Mouse (Mus musculus): ENCODE data around the gene Capn2. TPM values are rescaled to one million over a fixed set of nuclear protein-coding genes. Genes with fewer than 3 reads are reported as not detected.
A peak's percentile ranks its signal among the peaks of the same experiment; 100 is the strongest.

The Capn2 gene
- polyA plus RNA-seq, 1 experiment, result 148 TPM

GRCm38 (mm10) chr1:182561945-182562514 lies 44.6 kb upstream of the Capn2 start:
- Histone ChIP-seq H3K27me3 (ENCODE audit: control insufficient read depth, insufficient read depth, insufficient read length) (no peaks in the 10 kb centered on the region), H3K79me2 (ENCODE audit: control insufficient read depth, insufficient read depth) (no peaks in the 10 kb centered on the region), H3ac (ENCODE audit: control insufficient read depth, insufficient read length) (no peak overlapping the region), H3K36me3 (ENCODE audit: control insufficient read depth, insufficient read depth) (no peaks in the 10 kb centered on the region), H3K4me2 (ENCODE audit: low read depth) (no peak overlapping the region), H3K4me3 (no peak overlapping the region)
- no peak for TF ChIP-seq MYOD1 (IDR thresholded peaks at IDR 0.05; ENCODE audit: control insufficient read depth in 1 of 3, insufficient read length in 2 of 3, low read depth in 2 of 3)
- TF ChIP-seq POLR2A (IDR thresholded peaks at IDR 0.05; ENCODE audit: insufficient read length, low read depth), result no peak
- TF ChIP-seq POLR2AphosphoS2 (IDR thresholded peaks at IDR 0.05; ENCODE audit: insufficient read length, low read depth), result no peak
- TF ChIP-seq CEBPB (IDR thresholded peaks at IDR 0.05; ENCODE audit: insufficient read depth, poor library complexity, severe bottlenecking), result no peak
- TF ChIP-seq E2F4 (IDR thresholded peaks at IDR 0.05; ENCODE audit: insufficient read depth), result no peak
- no peak for TF ChIP-seq SRF (IDR thresholded peaks at IDR 0.05; ENCODE audit: control insufficient read depth, insufficient read length, low read depth)
- no peak for TF ChIP-seq USF1 (IDR thresholded peaks at IDR 0.05; ENCODE audit: low read depth)
- no peak for TF ChIP-seq TCF3 (IDR thresholded peaks at IDR 0.05; ENCODE audit: insufficient read length, low read depth)

- no peak overlapping the region for H3ac ChIP-seq (ENCODE audit: control insufficient read depth, insufficient read length)
- TF ChIP-seq POLR2AphosphoS2 (IDR thresholded peaks at IDR 0.05; ENCODE audit: insufficient read length, low read depth) (no peak), REST (IDR thresholded peaks at IDR 0.05; ENCODE audit: insufficient read depth, insufficient read length) (no peak), MYOG (IDR thresholded peaks at IDR 0.05; ENCODE audit: control insufficient read depth in 1 of 3, insufficient read depth in 1 of 3, insufficient read length in 2 of 3, low read depth in 2 of 3) (no peak), USF1 (IDR thresholded peaks at IDR 0.05; ENCODE audit: low read depth) (no peak), CEBPB (IDR thresholded peaks at IDR 0.05; ENCODE audit: insufficient read depth, poor library complexity, severe bottlenecking) (no peak), TCF12 (IDR thresholded peaks at IDR 0.05; ENCODE audit: insufficient read depth, poor library complexity, severe bottlenecking) (no peak), MYOD1 (IDR thresholded peaks at IDR 0.05; ENCODE audit: control insufficient read depth in 1 of 3, insufficient read length in 2 of 3, low read depth in 2 of 3) (no peak), SRF (IDR thresholded peaks at IDR 0.05; ENCODE audit: control insufficient read depth, insufficient read length, low read depth) (no peak), E2F4 (IDR thresholded peaks at IDR 0.05; ENCODE audit: insufficient read depth) (no peak), MAX (IDR thresholded peaks at IDR 0.05; ENCODE audit: low read depth) (no peak), POLR2A (IDR thresholded peaks at IDR 0.05; ENCODE audit: insufficient read length, low read depth) (no peak), TCF3 (IDR thresholded peaks at IDR 0.05; ENCODE audit: insufficient read length, low read depth) (no peak)
- H3K27me3 ChIP-seq (ENCODE audit: control insufficient read depth, insufficient read depth, insufficient read length), result no peaks in the 10 kb centered on the region
- no peaks in the 10 kb centered on the region for H3K36me3 ChIP-seq (ENCODE audit: control insufficient read depth, insufficient read depth)
- peak overlapping the region; percentile 39 for H3K4me2 ChIP-seq (ENCODE audit: low read depth)
- H3K79me2 ChIP-seq (ENCODE audit: control insufficient read depth, insufficient read depth), result no peaks in the 10 kb centered on the region
- no peak overlapping the region for H3K4me3 ChIP-seq
Measured at GRCm38 (mm10) chr1:182560390-182561098, 43.1 kb upstream of the Capn2 start.

- Histone ChIP-seq H3K27me3 (ENCODE audit: control insufficient read depth, insufficient read depth, insufficient read length) (no peaks in the 10 kb centered on the region), H3ac (ENCODE audit: control insufficient read depth, insufficient read length) (no peak overlapping the region), H3K36me3 (ENCODE audit: control insufficient read depth, insufficient read depth) (no peaks in the 10 kb centered on the region), H3K79me2 (ENCODE audit: control insufficient read depth, insufficient read depth) (no peaks in the 10 kb centered on the region), H3K4me3 (no peak overlapping the region), H3K4me2 (ENCODE audit: low read depth) (no peak overlapping the region)
- TF ChIP-seq MYOG (IDR thresholded peaks at IDR 0.05; ENCODE audit: control insufficient read depth in 1 of 3, insufficient read depth in 1 of 3, insufficient read length in 2 of 3, low read depth in 2 of 3), result no peak
- no peak for TF ChIP-seq REST (IDR thresholded peaks at IDR 0.05; ENCODE audit: insufficient read depth, insufficient read length)
- no peak for TF ChIP-seq USF1 (IDR thresholded peaks at IDR 0.05; ENCODE audit: low read depth)
- no peak for TF ChIP-seq POLR2AphosphoS2 (IDR thresholded peaks at IDR 0.05; ENCODE audit: insufficient read length, low read depth)
- no peak for TF ChIP-seq CEBPB (IDR thresholded peaks at IDR 0.05; ENCODE audit: insufficient read depth, poor library complexity, severe bottlenecking)
Measured at GRCm38 (mm10) chr1:182559530-182559929, 42.1 kb upstream of the Capn2 start.

GRCm38 (mm10) chr1:182558271-182558670 lies 40.9 kb upstream of the Capn2 start:
- H3K4me2 ChIP-seq (ENCODE audit: low read depth), result no peak overlapping the region
- H3ac ChIP-seq (ENCODE audit: control insufficient read depth, insufficient read length), result no peak overlapping the region
- no peaks in the 10 kb centered on the region for H3K79me2 ChIP-seq (ENCODE audit: control insufficient read depth, insufficient read depth)
- no peaks in the 10 kb centered on the region for H3K27me3 ChIP-seq (ENCODE audit: control insufficient read depth, insufficient read depth, insufficient read length)
- no peak for TF ChIP-seq E2F4 (IDR thresholded peaks at IDR 0.05; ENCODE audit: insufficient read depth)
- no peak for TF ChIP-seq TCF3 (IDR thresholded peaks at IDR 0.05; ENCODE audit: insufficient read length, low read depth)
- TF ChIP-seq POLR2AphosphoS2 (IDR thresholded peaks at IDR 0.05; ENCODE audit: insufficient read length, low read depth), result no peak
- TF ChIP-seq TCF12 (IDR thresholded peaks at IDR 0.05; ENCODE audit: insufficient read depth, poor library complexity, severe bottlenecking), result no peak
- no peak for TF ChIP-seq MYOG (IDR thresholded peaks at IDR 0.05; ENCODE audit: control insufficient read depth in 1 of 3, insufficient read depth in 1 of 3, insufficient read length in 2 of 3, low read depth in 2 of 3)
- no peak for TF ChIP-seq MYOD1 (IDR thresholded peaks at IDR 0.05; ENCODE audit: control insufficient read depth in 1 of 3, insufficient read length in 2 of 3, low read depth in 2 of 3)
- TF ChIP-seq REST (IDR thresholded peaks at IDR 0.05; ENCODE audit: insufficient read depth, insufficient read length), result no peak
- no peak for TF ChIP-seq SRF (IDR thresholded peaks at IDR 0.05; ENCODE audit: control insufficient read depth, insufficient read length, low read depth)
- no peak for TF ChIP-seq MAX (IDR thresholded peaks at IDR 0.05; ENCODE audit: low read depth)
- TF ChIP-seq USF1 (IDR thresholded peaks at IDR 0.05; ENCODE audit: low read depth), result no peak
- TF ChIP-seq CEBPB (IDR thresholded peaks at IDR 0.05; ENCODE audit: insufficient read depth, poor library complexity, severe bottlenecking), result no peak
- no peak for TF ChIP-seq POLR2A (IDR thresholded peaks at IDR 0.05; ENCODE audit: insufficient read length, low read depth)
- no peaks in the 10 kb centered on the region for H3K36me3 ChIP-seq (ENCODE audit: control insufficient read depth, insufficient read depth)
- H3K4me3 ChIP-seq, result no peak overlapping the region
